Mouse (Mus musculus): ENCODE measurements at regions not wholly inside any gene's neighbourhood (a gene's known extent, or its start where the extent isn't known, plus 50 kb on each side); places are given as distances from the start of the nearest gene placed in this dataset. TPM values are rescaled to one million over a fixed set of nuclear protein-coding genes. Genes with fewer than 3 reads are reported as not detected.
A peak's percentile ranks its signal among the peaks of the same experiment; 100 is the strongest.

DNA sequence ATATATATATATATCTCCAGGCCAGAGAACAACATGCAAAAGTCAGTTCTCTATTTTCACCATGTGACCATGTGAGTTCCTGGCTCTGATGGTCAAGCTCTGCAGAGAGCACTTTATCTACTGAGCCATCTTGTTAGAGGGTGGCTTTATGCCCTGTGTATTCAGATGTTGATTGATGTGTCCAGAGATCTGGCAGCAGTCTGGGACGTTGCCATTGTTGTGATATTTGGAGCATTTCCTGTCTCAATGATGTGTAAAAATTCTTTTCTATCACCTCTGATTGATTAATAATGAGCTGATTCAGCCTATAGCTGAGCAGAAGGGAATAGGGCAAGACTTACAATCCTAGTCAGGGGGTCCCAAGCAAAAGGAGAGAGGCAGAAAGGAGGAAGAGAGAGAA, 91.7 kb upstream of the Tmem260 start:
- 39% methylated on average over 1 of the region's 1 CpGs for whole genome bisulfite sequencing
- H3K9ac ChIP-seq: no peak overlapping the region
- H3K4me1 ChIP-seq: peaks cover 17% of the 10 kb centered on the region
- ATAC-seq (ENCODE audit: insufficient number of reproducible peaks, insufficient read depth, low FRiP score, low TSS enrichment): no peak
- H3K36me3 ChIP-seq: no peaks in the 10 kb centered on the region
- no peak overlapping the region for H3K27ac ChIP-seq
- H3K9me3 ChIP-seq: no peaks in the 10 kb centered on the region
- no peak overlapping the region for H3K4me2 ChIP-seq (replicated peaks)
- H3K27me3 ChIP-seq: peaks cover 8% of the 10 kb centered on the region; the same call in 1 of the 2 replicates
- no peak overlapping the region for H3K4me3 ChIP-seq

DNA sequence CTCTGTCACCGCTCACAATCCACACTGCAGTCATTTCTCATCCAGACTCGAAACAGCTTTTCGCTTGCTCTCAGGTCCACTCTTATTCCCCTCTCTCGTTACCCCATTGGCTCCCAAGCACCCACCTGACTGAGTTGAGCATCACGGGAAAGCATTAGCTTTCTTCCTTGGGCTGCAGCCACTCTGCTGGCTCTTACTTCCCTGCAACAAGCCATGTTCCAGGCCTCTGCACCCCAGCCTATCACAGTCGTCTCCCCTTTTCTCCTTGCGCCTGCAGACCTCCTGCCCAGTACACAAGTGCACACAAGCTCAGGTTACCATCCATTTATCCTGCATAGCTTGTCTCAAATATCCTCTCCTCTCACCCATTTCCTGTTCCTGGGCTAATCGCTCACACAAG, 88.5 kb upstream of the Tmem260 start:
- Histone ChIP-seq H3K4me1 (peaks cover 12% of the 10 kb centered on the region), H3K27me3 (0 out of 2 replicates have a peak, but pooled peaks cover 4% of the 10 kb centered on the region), H3K9me3 (no peaks in the 10 kb centered on the region), H3K4me2 (replicated peaks) (peak overlapping the region; percentile 18; the same call in 1 of the 2 replicates), H3K36me3 (no peaks in the 10 kb centered on the region), H3K4me3 (no peak overlapping the region), H3K9ac (no peak overlapping the region), H3K27ac (no peak overlapping the region)
- peak; percentile 69; the same call in 1 of the 2 replicates for ATAC-seq (ENCODE audit: insufficient number of reproducible peaks, insufficient read depth, low FRiP score, low TSS enrichment)
- 44% methylated on average over 8 of the region's 8 CpGs for WGBS

DNA sequence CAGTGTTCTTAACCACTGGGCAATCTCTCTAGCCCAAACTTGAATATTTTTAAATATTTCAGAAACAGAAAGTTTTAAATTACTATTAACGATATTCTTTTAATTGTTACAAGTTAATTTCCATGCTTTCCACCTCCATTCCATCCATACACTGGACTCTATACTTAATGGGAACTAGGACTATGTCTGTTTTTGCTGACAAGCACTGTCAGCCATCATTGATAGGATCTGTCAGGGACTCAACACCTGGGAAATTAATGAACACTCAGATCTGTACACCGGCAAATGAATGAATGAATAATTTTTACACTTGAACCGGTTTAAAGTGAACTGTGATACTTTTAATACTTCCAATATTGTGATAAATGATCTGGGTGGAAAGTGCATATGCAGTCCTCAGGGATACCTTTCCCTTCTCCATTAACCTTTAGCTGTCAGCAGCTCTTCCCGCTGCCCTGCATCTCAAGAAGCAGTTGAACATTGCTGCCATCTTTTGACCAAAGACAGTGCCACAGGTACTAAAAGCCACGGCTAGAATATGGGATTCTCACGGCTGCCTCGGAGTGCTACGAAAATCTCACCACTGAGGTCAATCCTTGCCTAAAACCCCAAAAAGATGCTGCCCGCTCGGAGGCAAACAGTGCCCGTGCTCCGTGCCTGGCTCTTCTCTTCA, 87.3 kb upstream of the Tmem260 start:
- WGBS: 40% methylated on average over 12 of the region's 12 CpGs
- no peak overlapping the region for H3K4me2 ChIP-seq (replicated peaks)
- H3K4me1 ChIP-seq: peaks cover 12% of the 10 kb centered on the region
- no peaks in the 10 kb centered on the region for H3K9me3 ChIP-seq
- H3K27me3 ChIP-seq: 0 out of 2 replicates have a peak, but pooled peaks cover 4% of the 10 kb centered on the region
- H3K36me3 ChIP-seq: no peaks in the 10 kb centered on the region
- no peak overlapping the region for H3K27ac ChIP-seq
- ATAC-seq (ENCODE audit: insufficient number of reproducible peaks, insufficient read depth, low FRiP score, low TSS enrichment): no peak
- no peak overlapping the region for H3K9ac ChIP-seq
- no peak overlapping the region for H3K4me3 ChIP-seq

DNA sequence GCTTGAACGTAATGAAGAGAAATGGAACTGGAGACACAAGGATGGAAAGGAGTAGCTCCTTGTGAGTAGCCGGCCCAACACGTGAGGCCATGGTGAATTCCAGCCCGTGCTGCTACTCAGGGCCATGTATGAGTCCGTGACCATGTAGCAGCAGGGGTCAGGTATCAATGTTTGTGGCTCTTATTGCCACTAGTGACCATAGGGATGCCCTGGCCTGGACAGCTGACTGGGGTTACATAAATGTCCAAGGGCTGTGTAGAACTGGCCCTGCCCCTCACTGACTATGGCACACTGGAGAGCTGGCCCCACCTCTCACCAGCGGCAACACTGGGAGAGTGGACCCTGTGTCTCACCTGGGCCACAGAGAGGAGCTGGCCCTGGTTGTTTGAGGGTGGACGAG, 84.1 kb upstream of the Tmem260 start:
- Histone ChIP-seq H3K4me1 (peaks cover 8% of the 10 kb centered on the region), H3K9me3 (no peaks in the 10 kb centered on the region), H3K36me3 (no peaks in the 10 kb centered on the region), H3K4me2 (replicated peaks) (no peak overlapping the region), H3K4me3 (no peak overlapping the region), H3K9ac (no peak overlapping the region), H3K27ac (no peak overlapping the region), H3K27me3 (0 out of 2 replicates have a peak, but pooled peaks cover 4% of the 10 kb centered on the region)
- WGBS: 88% methylated on average over 7 of the region's 7 CpGs
- ATAC-seq (ENCODE audit: insufficient number of reproducible peaks, insufficient read depth, low FRiP score, low TSS enrichment): no peak

DNA sequence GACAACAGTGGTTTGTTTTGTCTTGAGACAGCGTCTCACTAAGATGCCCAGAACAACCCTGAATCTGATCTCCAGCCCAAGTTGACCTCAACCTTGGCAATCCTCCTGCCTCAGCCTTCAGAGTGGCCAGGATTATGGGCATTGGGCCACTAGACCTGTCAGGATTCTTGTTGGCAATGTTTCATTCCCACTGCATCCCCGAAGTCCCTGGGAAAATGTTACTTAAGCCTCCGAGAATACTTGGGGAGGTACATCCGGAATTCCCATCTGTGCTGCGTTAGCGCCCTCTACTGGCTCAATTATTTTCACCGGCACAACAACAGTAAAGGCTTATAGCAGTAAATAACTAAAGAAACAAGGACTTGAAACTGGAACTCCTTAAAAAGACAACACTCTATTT, 78.9 kb upstream of the Tmem260 start:
- no peaks in the 10 kb centered on the region for H3K36me3 ChIP-seq
- no peak for ATAC-seq (ENCODE audit: insufficient number of reproducible peaks, insufficient read depth, low FRiP score, low TSS enrichment)

DNA sequence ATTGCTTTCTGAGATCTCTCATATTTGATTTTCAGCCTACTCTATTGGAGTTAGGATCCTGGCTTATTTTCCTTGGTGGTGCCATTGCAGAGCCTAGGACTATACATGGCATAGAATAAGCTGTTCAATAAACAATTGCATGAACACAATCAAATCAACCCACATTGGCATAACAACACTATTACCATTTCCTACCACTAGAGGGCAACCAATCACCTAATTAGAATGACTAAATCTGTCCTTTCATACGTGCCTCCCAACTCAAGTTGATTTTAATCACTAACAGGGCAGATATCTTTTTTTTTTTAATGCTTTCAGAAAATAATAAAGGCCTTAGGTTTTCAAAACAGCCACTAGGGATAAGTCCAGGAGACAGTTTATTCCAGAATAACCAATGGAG, 75.6 kb upstream of the Tmem260 start:
- no peak overlapping the region for H3K4me3 ChIP-seq
- no peaks in the 10 kb centered on the region for H3K9me3 ChIP-seq
- H3K27me3 ChIP-seq: no peaks in the 10 kb centered on the region
- no peak overlapping the region for H3K4me2 ChIP-seq (replicated peaks)
- ATAC-seq (ENCODE audit: insufficient number of reproducible peaks, insufficient read depth, low FRiP score, low TSS enrichment): no peak
- no peaks in the 10 kb centered on the region for H3K4me1 ChIP-seq
- 2% methylated on average over 1 of the region's 1 CpGs for WGBS
- no peak overlapping the region for H3K27ac ChIP-seq
- H3K9ac ChIP-seq: no peak overlapping the region
- H3K36me3 ChIP-seq: no peaks in the 10 kb centered on the region

More for the DNA sequence above, 78.9 kb upstream of the Tmem260 start:
- no peak overlapping the region for H3K27ac ChIP-seq
- no peak overlapping the region for H3K4me3 ChIP-seq
- no peak overlapping the region for H3K9ac ChIP-seq
- WGBS: 14% methylated on average over 7 of the region's 7 CpGs
- no peaks in the 10 kb centered on the region for H3K27me3 ChIP-seq
- H3K4me2 ChIP-seq (replicated peaks): no peak overlapping the region
- no peaks in the 10 kb centered on the region for H3K4me1 ChIP-seq
- H3K9me3 ChIP-seq: no peaks in the 10 kb centered on the region

DNA sequence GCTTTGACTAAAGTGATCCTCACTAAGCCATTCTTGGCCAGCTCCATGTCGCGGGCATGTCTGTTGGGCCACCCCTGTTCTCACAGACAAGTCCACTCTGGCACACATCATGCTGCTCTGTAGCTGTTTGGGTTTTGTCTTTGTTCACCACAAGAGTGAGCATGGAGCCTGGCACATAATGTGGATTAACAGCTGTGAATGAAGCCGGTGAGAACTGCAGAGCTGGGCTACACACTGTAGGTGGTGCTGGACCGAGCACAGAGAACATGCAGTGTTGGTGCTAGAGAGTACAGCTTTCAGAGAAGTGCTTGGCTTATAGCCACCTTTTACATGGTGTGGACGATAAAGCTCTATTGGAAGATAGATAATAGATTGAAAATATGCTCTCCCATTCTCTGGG, 74.2 kb upstream of the Tmem260 start:
- H3K9me3 ChIP-seq: no peaks in the 10 kb centered on the region
- no peak overlapping the region for H3K9ac ChIP-seq
- H3K4me1 ChIP-seq: no peaks in the 10 kb centered on the region
- H3K27ac ChIP-seq: no peak overlapping the region
- WGBS: 65% methylated on average over 5 of the region's 5 CpGs
- ATAC-seq (ENCODE audit: insufficient number of reproducible peaks, insufficient read depth, low FRiP score, low TSS enrichment): peak; percentile 47; the same call in 1 of the 2 replicates
- H3K27me3 ChIP-seq: no peaks in the 10 kb centered on the region
- no peak overlapping the region for H3K4me2 ChIP-seq (replicated peaks)
- H3K36me3 ChIP-seq: no peaks in the 10 kb centered on the region
- H3K4me3 ChIP-seq: no peak overlapping the region

DNA sequence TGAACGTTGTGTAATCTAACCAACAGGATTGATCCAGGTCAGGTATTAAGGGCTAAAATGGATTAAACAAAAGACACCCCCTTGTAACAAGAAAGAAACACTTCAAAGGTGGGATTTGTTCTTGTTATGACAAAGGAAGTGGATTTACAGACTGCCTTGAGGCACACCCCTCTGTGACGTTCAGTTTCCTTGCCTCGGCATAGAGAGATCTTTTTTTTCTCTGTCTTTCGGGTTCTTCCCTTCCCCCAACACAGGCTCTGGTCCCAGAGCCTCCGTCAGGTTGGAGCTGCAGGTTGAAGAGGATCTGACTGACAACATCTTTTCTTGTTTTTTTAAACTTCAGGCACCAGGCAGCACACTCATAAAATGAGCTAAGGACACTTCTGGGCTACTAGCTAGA, 69.8 kb upstream of the Tmem260 start:
- H3K9me3 ChIP-seq: no peaks in the 10 kb centered on the region
- no peaks in the 10 kb centered on the region for H3K27me3 ChIP-seq
- H3K4me1 ChIP-seq: no peaks in the 10 kb centered on the region
- H3K27ac ChIP-seq: no peak overlapping the region
- no peak overlapping the region for H3K4me3 ChIP-seq
- WGBS: 20% methylated on average over 5 of the region's 5 CpGs
- H3K9ac ChIP-seq: no peak overlapping the region
- H3K36me3 ChIP-seq: no peaks in the 10 kb centered on the region
- no peak overlapping the region for H3K4me2 ChIP-seq (replicated peaks)
- ATAC-seq (ENCODE audit: insufficient number of reproducible peaks, insufficient read depth, low FRiP score, low TSS enrichment): no peak

Small RNAs in the stretch of these regions (microRNA-seq; reads per million reads assigned to microRNA genes)
- not detected for gene Gm23881
